Mouse (Mus musculus) cerebellum, postnatal 25 days (tissue): Measurements from ENCODE around the gene Tmod2.
"Not testable (repeated sequence)": the region's sequence is repeated elsewhere in the genome, so short reads cannot be mapped to it uniquely, and the experiment has no call there.

Experiments
- DNase-seq, 2 experiments: peaks; one replicate each; pipeline ENCODE4 v3.0.0; 2021; ENCODE audit warnings: mixed read lengths in 2 of 2

Gene Tmod2

DNA sequence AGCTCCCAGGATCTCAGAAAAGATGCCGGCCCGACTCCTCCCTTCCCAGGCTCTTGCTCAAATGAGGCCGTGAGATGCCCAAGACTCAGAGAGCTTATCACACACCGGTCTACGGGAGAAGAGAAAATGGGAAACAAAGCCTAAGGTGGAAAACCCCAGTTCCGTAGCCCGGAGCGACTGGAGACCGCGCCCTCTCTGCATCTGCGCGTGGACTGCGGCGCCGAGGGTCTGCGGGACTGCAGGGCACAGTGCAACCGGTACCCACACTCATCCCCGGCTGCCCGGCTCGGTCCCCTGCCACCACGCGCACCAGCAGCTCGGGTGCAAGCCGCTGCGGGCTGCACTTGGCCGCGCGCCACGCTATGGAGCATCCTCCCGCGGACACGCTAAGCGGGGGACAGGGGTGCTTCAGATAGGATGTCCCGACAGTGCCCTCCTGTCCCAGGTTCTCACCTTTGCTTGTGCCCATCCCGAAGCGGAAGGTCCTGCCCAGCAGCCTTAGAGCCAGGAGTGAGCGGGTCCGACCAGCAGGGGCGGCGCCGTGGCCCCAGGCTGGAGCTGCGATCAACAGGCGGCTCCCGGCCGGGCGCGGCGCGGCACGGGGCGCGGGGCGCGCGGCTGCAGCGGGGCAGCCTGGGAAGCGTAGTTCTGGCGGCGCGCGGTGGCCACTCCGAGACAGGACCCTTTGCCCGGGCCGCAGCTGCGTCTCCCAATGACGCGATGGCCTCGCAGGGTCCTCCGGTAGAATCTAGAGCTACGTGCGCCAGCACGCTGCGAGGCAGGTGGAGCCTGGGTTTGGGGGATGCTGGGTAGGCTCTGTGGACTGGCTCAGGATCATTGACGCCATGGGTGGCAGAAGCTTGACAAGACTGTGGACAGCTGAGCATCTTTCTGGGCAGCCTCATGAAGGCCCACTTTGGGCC lies at the start of gene Tmod2:
Gene Tmod2 (minus strand): TSS at position 755 of the 923 bp plus-strand sequence.
- peak; percentile 90 to 92 for DNase-seq

DNA sequence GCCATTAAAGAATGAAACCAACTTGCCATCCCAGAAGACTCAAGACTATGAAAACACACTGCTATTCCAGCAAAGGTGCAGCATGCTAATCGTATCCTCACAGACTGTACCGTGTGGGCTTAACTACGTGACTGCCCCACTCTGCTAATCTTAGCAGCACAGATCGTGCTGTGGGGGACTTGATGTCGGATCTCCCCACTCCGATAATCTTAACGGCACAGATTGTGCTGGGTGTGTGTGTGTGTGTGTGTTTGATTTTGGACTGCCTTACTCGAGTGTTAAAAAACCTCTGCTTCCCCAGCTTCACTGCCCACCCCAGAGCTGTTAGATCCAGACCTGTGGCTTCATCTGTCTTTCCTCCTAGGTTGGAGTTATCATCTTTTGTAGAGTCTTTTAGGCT lies 49.8 kb upstream of the Tmod2 start:
- DNase-seq = no peak

DNA sequence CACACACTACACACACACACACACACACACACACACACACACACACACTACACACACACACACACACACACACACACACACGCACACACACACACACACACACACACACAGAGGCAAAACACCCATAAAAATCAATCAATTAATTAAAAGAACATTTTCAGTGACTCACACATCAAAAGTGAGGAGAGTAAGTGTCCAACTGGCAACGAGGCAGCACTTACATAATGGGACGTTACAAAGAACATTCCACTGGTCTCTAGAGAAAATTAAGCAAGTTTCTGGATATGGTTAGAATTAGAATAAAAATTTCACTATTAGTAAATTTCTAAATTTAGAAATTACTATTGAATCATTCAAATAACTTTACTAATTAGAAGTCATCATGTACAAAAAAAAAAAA lies 45.3 kb upstream of the Tmod2 start:
- not testable (repeated sequence) for DNase-seq

DNA sequence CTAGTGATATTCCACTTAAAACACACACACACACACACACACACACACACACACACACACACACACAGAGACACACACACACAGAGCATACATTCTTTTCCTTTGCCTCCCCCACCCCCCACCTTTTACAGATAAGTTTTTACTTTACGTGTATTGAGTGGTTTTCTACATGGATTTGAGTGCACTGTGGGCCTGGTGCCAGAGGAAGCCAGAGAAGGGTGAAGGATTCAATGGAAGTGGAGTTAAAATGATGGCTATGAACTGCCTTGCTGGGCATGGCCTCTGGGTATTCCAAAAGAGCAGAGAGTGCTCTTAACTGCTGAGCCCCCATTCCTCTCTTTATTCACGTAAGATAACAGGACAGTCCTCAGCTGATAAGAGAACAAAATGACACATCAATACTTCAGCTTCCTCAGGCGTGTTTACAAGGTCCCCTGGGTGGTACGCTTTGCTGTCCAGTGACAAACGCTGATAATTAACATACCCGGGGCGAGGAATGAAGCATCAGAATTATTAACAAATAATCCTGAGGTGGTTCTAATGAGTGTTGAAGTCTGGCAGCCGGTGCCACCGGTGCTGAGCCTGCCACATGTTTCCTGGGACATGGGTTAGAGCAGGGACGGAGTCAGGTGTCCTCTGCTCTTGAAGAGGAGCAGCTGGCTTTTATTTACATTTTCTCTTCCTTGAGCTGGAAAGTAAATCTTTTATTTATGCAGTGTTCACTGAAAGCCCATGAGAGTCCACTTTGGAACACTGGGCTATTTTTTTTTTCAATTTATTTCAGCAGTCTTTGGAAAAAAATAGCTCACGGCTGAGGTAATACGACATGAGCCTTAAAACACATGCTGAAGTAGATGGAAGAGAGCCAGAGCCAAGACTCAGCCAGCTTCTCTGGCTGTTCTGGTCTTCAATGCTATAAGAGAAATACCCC lies 43.1 kb upstream of the Tmod2 start:
- peak in 1 of 2 experiments; percentile 27 for DNase-seq

DNA sequence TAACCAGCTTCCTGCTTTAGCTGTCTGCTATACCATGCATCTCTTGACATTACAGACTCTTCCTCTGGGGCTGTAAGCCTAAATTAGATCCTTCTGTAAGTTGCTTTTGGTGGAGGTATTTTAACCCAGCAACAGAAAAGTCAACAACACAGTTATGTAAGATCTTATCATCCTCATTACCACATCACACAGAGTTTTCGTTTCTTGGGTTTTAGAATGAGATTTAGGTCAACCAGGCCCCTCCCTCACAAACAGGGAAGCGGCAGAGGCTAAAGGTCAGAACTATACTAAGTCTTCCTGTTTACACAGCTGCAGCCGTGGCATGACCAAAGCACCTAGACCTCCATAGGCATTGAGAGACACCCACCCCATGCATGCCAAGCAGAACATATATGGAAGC lies 34.3 kb upstream of the Tmod2 start:
- no peak for DNase-seq

DNA sequence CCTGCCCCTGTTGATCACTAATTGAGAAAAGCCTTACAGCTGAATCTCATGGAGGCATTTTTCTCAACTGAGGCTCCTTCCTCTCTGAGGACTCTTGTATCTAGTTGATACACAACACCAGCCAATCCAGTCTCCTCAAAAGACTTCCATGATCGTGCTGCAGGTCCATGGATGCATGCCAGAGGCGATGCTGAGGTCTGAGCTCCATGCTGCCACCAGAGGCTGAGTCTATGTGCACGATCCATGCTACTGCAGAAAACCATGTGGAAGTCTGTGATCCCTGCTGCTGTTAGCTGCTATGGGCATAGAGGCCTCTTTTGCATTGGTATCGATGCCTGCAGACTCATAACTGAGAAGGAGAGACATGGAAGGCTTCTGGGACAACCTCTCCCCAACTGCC lies 23.1 kb upstream of the Tmod2 start:
- DNase-seq = peak in 1 of 2 experiments; percentile 46

DNA sequence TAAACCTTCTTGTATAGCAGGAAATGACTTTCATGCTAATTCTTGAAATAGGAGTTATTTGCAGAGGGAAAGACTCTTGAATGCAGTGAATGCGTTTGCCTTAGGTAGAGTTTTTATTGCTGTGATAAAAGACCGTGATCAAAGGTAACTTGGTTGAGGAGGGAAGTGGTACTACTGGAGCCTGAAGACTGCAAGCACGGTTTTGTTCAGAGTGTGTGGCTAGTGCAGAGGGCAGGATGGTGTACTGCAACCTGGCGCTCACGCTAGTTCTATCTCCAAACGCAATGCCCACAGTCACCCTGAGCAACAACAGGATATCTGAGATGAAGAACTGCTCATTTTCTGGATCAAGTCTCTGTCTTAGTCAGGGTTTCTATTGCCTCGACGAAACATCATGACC lies 22.5 kb upstream of the Tmod2 start:
- DNase-seq = no peak

DNA sequence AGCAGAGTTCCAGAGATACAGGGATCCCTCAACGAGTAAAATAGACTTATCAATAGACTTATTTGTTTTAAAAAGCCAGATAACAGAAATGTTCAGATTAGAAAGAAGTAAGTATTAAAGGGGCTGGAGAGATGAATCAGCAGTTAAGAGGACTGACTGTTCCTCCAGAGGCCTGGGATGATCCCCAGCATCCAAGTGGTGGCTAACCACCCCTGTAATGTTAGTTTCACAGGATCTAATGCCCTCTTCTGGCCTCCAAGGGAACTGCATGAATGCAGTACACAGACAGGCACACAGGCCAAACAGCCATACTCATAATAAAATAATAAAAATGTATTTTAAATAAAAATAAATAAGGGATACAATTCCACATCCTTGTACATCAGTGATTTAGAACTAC lies 21.8 kb upstream of the Tmod2 start:
- DNase-seq = peak in 1 of 2 experiments; percentile 70

DNA sequence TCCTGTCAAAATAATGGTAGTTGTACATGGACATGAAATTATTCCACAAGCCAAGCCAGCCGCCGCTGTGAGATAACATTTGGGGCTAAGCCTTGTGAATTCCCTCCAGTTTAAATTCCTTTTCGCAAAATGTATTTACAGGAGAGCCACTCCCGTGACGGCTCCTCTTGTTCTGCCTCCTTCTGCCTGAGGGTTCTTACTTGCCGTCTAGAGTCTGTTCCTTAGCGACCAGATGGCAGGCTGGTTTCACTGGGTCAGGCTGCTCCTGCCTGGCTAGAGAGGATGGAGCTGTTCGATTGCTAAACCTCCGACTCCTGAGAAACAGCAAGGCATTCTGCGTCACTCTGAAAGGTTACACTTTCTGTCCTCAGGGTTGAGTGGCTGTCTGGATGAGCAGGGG lies 21.0 kb upstream of the Tmod2 start:
- peak; percentile 37 to 50 for DNase-seq

DNA sequence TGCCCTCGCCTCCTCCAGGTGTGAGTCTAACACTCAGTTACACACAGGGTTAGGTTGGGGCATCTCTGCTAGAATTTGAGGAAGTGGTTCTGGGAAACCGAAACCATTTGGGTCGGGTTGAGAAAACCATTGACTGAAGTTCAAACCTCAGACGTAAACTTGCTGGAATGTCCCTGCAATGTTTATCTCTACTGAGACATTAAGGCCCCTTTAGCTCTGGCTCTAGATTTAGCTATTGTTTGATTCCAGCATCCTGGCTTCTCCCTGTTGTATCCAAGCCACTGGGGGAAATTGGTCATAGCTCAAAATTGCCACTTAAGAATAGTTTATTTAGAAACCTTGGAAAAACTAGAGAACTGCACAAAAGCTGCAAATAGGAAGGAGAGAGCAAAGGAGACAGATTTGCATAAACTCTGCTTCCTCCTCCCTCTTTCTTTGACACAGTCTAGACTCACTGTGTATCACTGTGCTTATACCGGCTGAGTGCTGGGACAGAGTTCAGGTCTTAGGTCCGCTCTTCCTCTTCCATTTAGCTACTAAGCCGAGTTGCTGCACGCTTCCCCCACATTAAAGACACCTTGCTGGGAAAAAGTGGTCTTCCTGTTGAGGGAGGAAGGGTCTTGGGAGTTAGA lies 19.8 kb upstream of the Tmod2 start:
- no peak for DNase-seq

DNA sequence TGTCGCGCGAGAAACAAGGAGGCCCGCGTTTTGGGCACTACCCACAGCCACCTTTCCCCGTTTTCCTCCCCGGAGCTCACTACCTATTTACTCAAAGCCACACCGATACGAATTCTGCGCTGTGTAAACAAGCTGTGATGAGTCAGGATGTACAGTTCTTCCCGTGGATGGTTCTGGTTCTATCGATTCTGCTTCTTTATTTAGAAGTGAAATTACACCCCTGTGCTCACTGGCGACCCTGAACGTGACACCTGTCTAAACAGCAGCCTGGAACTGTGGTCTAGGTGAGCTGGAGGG lies 15.1 kb upstream of the Tmod2 start:
- DNase-seq = no peak

DNA sequence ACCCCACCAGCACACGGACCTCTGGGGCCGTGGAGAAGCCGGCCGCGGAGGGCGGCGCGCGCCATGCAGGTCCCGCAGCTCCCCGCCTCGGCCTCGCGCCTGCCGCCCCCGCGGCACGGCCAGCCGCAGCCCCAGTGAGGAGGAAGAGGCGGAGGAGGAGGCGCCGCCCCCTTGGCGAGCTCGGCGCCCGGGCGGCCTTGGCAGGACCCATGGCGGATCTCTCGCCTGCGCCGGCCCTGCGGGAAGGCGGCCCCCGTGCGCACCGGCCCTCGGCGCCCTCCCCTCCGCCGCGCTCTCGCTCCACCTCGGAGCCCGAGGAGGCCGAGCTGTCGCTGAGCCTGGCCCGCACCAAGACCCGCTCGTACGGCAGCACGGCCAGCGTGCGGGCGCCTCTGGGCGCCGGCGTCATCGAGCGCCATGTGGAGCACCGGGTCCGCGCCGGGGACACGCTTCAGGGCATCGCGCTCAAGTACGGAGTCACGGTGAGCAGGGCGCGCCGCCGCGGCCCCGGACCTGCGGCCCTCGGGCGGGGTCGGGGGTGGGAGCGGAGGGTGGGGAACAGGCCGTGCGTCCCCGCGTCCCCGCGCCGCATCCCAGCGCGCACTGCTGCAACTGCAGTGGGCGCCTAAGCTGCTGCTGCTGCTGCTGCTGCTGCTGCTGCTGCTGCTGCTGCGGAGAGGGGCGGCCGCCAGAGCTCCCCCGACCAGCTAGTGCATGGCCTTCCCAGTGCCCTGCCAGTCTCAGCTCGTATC lies 14.6 kb upstream of the Tmod2 start, which contains the start of gene Lysmd2:
Gene Lysmd2 (plus strand): TSS at position 186 of the 752 bp plus-strand sequence.
- peak; percentile 89 to 90 for DNase-seq

DNA sequence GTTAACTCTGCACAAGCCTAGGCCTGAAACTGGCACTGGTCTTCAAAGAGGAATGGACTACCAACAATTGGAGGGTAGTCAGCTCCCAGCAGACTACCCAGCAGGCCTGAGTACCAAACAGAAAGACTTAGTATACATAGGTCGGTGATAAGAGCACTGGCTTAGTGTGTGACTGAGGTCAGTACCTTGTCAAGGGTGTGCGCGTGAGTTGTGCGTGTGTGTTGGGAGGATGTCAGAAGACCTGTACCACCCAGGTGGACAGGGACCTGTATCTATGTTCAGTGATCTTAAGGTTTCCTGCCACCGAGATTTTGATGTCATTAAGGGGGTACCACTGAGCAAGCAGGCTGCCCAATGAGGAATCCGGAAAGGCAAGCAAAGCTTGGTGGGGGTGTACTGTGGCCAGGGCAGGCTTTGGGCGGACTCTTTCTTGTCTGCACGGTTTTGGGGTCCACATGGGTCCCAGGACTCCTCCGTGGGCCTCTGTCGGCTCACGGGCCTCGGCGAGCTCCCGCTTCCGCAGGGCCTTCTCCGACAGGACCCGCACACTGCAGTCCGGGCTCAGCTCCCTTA lies 13.9 kb upstream of the Tmod2 start:
- DNase-seq = no peak

DNA sequence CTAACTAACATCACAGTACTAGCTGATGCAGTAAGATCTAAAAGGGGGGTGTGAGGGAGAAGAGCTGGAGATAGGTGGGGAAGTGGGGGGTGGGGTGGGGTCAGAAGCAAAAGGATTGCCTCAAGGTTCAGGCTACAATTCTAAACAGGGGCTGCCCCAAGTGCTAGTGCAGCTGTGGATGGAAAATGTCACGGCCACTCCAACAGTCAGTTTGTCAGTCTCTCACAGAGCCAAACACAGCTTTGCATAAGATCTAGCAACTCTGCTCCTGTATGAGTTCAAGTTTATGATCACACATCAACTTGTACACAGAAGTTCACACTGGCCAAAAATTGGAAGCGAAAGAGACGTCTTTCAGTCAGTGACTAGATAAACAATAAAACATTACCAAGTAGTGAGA lies 10.3 kb upstream of the Tmod2 start:
- no peak for DNase-seq

DNA sequence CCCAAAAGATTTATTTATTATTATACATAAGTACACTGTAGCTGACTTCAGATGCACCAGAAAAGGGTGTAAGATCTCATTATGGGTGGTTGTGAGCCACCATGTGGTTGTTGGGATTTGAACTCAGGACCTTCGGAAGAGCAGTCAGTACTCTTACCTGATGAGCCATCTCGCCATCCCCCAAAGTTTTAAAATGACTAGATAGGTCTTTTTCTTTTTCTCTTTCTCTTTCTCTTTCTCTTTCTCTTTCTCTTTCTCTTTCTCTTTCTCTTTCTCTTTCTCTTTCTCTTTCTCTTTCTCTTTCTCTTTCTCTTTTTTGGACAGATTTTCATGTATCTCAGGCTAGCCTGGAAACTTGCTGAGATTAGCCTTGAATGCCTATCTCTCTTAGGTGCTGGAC lies 8.6 kb upstream of the Tmod2 start:
- not testable (repeated sequence) for DNase-seq

DNA sequence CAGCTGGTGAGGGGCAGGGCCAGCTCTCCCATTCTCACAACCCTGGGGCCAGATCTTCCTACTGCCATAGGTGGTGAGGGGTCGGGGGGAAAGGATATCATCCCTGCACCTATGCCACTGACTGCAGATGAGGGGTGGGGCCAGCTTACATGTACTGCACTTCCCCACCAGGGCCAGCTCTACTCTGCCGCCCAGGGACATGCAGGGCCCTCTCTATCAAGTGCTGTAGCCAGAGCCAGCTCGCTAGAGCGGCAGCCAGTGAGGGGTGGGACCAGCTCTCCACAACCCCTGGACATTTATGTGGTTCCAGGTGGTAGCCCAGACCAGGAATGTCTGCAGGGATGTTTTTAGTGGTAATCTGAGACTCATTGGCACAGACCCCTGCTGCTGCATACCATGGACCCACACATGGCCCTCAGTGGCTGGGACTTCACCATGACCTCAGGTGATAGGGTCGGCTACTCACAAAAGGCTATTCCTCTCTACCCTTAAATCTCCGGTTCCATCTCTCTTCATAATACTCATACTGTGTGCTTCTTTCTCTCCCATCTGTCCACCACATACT lies 7.8 kb upstream of the Tmod2 start:
- no peak for DNase-seq

DNA sequence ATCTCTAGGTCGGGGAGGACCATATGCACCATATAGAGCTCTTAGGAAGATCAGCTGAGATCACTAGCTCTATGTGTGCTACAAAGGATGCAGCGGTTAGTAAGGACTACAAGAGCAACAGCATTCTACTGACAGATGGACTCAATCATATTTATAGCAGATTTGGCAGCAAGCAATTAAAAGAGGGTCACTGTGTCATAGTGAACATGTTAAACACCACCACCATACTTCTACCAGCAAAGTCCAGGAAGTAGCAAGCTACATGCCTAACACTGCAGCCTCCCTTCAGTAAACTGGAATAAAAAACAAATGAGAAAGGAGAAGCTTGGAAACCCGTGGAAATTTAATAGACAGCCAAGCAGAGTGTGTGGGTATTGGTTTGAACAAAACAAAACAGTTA lies 5.4 kb upstream of the Tmod2 start:
- no peak for DNase-seq

DNA sequence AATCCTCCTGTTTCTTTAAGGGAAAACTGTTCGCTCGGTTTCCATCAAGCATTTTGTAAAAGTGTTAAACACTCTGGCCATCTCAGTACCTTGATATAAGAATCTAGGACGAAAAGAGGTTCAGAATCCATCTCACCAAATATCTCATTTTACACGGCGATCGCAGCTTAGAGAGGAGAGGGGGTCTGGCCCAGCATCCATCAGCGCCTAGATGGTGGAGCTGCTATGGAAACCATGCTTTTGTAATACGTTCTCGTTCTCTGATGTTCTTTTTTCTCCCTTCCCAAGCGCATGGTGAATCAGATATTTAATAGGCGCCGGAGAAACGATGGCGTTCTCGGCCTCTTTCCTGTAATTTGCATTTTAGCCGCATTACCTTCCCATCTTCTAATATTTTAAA lies 1.2 kb downstream of the Tmod2 start:
- DNase-seq = peak; percentile 27 to 30

DNA sequence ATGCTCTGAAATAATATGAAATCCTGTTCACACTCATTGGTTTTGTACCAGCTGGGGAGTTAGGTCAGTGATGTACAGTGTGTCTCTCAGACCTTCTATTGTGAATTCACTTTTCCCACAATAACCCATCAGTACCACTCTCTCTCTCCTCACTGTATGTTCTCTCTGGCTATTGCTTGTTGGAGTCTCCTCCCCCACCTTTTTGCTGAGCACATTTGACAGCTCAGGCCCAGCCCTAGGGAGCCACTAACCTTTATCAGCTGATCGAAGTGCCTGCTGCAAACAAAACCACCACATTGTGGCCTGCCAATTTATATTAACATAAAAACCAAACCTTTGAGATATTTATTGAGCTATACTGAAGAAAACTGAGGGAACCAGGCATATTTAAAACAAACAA lies 1.6 kb downstream of the Tmod2 start:
- DNase-seq = peak; percentile 23 to 40

DNA sequence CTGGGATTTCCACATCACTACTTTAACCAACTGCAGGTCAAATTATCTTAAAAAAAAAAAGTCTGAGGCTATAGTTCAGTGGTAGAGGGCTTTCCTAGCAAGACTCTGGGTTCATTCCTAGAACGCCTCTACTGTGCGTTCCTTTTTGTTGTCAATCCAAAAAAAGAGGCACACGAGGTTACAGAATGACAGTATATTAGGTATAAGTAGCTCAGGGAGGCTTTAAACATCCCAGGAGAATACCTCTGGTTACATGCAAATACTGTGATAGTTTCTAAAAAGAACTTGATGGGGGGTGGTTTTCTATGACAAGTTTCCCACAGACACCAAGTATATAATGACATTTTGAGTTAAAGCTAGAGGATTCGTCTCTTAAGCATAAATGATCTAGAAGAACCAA lies 3.6 kb downstream of the Tmod2 start:
- DNase-seq = no peak

DNA sequence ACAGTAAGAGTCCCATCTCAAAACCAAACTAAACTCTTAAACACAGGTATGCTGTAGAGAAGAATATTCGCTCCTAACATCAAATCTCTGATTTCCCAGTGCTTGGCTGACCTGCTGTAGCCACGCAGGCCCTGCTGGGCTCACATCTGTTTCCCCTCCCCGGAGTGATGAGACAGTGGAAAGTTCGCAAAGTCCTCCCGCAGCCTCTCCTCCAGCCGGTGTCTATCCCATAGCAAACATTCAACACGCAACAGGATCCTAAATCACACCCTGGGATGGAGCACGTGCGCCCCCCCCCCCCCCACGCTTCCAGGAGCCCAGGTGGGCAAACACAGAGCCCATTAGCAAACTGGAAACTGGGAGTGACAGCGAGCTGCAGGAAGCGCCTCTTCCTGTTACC lies 9.6 kb downstream of the Tmod2 start:
- no peak for DNase-seq
